Mouse (Mus musculus) liver, embryonic 14.5 days (tissue): Measurements from ENCODE around the gene Zfp865.

Experiments
- CTCF ChIP-seq: IDR thresholded peaks from 2 replicates; pipeline ENCODE4 v1.5.1; 2016; ENCODE audit warnings: antibody characterized with exemption, low read depth, control low read depth
- EP300 ChIP-seq: IDR thresholded peaks from 2 replicates; pipeline ENCODE4 v1.6.1; 2016; ENCODE audit warnings: antibody characterized with exemption, low read depth

DNA sequence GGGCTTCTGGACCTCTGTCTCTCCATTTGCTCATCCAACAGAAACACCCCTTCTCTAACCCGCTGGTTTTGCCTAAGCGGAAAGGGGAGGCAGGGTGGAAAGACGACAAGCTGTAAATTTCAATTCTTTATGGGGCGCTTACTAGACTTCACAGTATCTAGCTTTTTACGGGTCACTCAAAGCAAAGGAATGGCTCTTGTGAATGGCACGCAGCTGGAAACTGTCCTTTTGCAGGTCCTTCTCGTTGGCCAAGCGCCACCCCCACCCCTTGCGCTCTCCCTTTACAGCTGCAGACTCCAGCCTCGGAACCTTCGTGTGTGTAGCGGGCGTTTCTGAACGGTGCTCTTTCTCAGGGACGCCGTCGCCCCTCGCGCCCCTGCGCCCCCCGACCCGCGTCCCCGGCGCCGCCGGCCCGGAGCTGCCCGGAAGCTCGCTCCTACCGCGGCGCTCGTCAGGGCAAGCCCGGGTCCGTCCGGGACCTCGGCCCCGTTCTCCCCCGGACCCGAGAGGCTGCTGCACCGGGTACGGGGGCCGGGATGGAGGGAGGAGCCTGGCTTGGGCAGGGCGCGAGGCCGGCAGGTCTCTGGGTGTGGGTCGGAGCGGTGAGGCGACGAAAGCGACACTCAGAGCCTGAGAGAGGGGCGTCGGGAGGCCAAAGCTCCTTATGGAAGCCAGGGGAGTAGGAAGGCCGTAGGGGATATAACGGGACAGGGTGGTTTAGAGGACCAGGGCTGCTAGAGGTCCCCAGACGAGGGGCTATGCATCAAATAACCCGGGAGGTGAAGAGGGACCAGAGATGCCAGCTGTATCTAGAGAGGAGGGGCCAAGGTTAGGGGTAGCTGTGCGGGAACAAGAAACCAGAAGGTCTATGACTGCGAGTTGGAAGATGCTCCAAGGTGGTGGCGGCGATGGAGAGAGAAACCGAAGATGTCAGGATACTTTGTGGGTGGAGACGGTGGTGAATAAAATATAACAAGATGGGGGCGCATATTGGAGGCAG, 31.3 kb downstream of the Zfp865 start, which contains the start of gene Zfp580:
- TF ChIP-seq CTCF (no peak), EP300 (no peak)
